Mouse (Mus musculus): ENCODE results near the gene Cept1.
A peak's percentile ranks its signal among the peaks of the same experiment; 100 is the strongest.

Cept1 gene

DNA sequence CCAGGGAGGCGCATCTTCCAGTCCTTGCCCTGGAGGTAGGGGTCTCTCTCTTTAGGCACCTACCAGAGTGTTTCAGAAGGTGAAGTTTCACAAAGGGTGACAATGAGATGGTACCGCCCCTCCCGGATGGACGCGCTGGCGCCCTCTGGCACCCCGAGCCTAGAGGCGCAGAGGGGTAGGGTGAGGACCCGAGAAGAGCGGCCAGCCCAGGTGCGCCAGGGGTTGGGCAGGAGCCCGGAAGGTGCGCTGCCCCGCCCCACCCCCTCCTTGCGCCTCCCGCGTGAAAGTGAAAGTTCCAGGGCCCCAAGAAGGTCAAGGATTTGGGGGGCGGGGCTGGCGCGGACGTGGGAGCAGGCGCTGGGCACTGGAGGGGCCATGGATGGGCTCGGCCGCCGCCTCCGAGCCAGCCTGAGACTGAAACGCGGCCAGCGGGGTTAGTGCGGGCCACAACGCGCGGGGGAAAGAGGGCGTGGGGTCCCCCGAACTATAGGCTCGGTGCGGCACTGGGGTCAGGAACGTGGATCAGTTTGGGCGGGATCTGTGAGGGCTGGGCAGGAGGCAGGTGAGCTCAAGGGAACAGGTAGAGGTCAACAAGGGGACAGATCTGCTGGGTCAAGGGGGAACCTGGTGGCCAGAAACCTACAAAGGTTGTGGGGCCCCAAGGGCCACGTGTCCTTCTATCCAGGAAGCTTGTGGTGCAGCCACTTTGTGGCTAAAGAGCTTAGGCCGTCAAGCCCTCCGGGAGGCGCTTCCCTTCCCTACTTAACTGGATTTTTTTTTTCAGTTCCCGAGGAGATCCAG lies 65.1 kb downstream of the Cept1 start, which contains the start of gene Dennd2d:
TSS of gene Dennd2d (plus strand) at position 125 of the 801 bp plus-strand sequence.
- no peak; the same call in 1 of the 2 replicates for TF ChIP-seq GATA4 (IDR thresholded peaks at IDR 0.05; ENCODE audit: insufficient replicate concordance, low read length)

DNA sequence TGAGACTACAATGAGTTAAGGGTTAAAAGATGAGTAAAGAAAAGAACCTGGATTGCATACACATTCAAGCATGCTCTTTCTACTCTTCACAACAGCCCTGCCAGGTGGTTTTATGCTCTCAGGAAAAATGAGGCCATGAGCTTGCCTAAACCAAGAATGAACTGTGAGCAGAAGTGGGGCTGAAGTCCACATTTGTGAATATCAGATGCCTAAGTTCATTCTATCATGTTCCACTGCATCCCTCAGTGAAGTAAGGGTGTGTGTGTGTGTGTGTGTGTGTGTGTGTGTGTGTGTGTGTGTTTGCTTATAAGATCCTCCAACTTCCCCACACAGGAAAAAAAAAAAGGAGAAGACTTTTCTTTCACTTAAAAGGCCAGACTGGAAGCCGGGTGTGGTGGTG lies 70.7 kb downstream of the Cept1 start:
- TF ChIP-seq GATA4 (IDR thresholded peaks at IDR 0.05; ENCODE audit: insufficient replicate concordance, low read length), result no peak

DNA sequence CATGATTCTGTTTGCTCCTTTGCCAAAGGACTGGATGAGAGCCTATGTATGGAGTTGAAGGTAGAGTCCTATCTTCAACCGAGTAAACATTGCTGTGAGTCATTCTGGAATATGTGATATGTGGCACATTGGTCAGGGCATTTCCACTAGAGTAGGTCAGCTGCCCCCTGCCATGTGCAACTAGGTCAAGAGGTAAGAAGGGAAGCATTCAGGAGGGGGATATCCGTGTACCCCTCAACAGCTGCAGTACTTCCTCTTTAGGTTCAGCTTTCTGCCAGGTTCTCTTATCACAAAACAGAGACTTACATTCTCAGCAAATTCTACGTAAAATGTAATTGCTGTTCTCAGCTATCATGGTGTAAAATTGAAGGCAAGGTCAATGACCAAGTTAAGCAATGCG lies 73.4 kb downstream of the Cept1 start:
- TF ChIP-seq GATA4 (IDR thresholded peaks at IDR 0.05; ENCODE audit: insufficient replicate concordance, low read length), result peak; percentile 35; the same call in 1 of the 2 replicates

DNA sequence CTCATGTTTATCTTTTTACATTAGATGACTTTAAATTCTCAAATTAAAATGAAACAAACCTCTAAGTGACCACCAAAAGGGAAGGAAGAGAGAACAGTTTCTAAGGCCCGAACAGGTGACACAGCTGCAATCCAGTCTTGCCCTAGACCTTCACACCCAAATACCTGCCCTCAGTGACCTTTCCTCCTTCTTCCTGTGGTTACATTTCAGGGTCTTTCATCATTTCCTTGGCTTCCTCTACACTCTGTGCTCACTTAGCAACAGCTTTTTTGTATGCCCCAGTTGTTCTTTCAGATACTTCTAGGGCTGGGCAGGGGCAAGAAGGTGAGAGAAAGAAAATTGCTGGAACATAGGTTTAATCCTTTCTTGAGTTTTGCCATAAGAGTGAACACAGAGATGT lies 82.9 kb downstream of the Cept1 start:
- TF ChIP-seq GATA4 (IDR thresholded peaks at IDR 0.05; ENCODE audit: insufficient replicate concordance, low read length), result no peak

DNA sequence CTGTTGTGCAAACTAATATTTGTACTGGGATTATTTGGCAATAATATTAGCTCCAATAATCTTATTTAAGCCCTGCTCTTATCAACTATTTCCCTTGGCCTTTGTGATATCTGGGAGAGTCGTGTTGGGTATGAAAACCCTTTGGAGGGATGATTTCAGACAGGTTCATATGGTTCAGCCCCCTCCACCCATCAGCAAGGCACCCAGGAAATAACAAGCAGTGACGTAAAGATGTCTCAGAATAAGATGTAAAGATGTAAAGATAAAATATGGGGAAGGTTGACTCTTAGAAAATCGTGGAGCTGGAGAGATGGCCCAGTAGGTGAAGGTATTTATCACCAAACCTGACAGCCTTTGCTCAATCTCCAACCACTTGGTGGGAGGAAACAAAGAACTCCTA lies 85.1 kb downstream of the Cept1 start:
- TF ChIP-seq GATA4 (IDR thresholded peaks at IDR 0.05; ENCODE audit: insufficient replicate concordance, low read length), result no peak

DNA sequence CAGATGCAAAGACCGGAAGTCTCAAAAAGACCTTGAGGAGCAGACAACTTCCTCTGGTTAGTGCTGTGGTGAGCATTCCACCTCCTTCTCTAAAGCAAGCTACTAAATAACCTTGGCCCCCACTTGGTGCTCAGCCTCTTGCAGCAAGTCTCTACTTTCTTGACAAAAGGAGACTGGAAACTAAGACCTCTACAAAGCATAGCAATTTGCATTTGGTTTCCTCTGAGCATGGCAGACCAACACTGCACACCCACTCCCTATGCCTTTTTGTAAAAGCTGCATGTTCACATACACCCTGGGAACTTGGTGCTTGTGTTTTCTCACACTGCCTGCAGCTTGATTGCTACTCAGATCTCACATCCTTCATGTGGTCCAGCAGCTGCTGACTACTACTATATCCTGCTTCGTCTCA lies 85.5 kb downstream of the Cept1 start:
- TF ChIP-seq GATA4 (IDR thresholded peaks at IDR 0.05; ENCODE audit: insufficient replicate concordance, low read length), result no peak

DNA sequence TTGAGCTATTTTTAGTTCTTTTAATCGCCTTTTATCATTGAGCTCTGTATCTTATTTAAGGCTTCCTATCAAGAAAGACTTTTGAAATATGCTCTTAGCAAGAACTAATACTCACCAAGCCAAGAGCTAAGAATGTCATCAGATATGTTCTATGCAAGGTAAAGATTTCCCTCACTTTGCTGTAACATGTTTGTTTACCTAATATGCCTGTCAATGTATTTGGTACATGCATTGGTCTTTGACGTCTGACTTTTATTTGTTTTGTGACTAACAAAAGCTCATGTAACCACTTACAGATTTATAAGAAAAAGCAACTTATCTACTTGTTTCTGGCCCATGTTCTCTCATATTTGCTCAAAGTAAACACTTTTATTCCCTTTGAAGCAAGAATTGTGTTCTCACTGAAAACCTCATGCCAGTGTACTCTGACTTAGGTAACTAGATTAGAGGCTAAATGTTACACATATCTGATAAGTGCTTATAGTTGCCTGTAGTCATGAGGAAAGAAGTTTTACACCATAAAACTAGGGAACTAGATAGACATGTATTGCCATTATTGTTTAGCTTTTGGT lies 90.2 kb downstream of the Cept1 start:
- no peak for TF ChIP-seq GATA4 (IDR thresholded peaks at IDR 0.05; ENCODE audit: insufficient replicate concordance, low read length)

DNA sequence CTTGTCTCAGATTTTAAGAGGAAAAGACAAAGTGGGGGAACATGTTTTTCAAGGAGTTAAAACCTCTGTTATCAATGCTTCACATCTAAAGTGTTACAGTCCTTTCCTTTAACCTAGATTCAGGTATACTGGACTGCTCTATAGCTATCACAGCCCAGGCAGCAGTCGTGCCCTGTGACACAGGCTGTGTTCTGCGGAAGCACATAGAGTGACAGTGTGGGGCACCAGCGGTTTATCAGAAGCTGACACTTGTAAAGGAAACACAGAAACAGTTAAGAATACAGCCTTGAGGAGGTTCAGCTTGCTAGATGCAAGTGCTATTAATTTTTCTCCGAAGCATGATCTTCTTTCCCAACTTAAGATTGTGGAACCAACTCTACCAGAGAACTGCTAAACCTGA lies 95.0 kb downstream of the Cept1 start:
- TF ChIP-seq GATA4 (IDR thresholded peaks at IDR 0.05; ENCODE audit: insufficient replicate concordance, low read length), result no peak
